Mouse (Mus musculus) lung, adult 2 months (tissue): ENCODE measurements at regions not wholly inside any gene's neighbourhood (a gene's known extent, or its start where the extent isn't known, plus 50 kb on each side); places are given as distances from the start of the nearest gene placed in this dataset.
"Not testable (repeated sequence)": the region's sequence is repeated elsewhere in the genome, so short reads cannot be mapped to it uniquely, and the experiment has no call there.

Experiments
- DNase-seq: peaks from one replicate; pipeline ENCODE4 v3.0.0; 2022
- H3K4me1 ChIP-seq: fragments of 200-500 bp; 2 replicates; pipeline ENCODE4 v1.6.1; 2011; ENCODE audit warnings: low read length; ENCODE audit not compliant: control insufficient read depth, insufficient read depth
- H3K4me3 ChIP-seq: fragments of 200-500 bp; replicated peaks from 2 replicates; pipeline ENCODE3; 2011; ENCODE audit warnings: low read depth, mild to moderate bottlenecking, control low read depth, low read length; ENCODE audit errors: extremely low read depth
- CTCF ChIP-seq: fragments of 200-500 bp; IDR thresholded peaks from 2 replicates; pipeline ENCODE4 v1.5.1; 2011; ENCODE audit warnings: mild to moderate bottlenecking, low read length, control low read depth; ENCODE audit not compliant: insufficient read depth
- POLR2A ChIP-seq: fragments of 200-500 bp; IDR thresholded peaks from 2 replicates; pipeline ENCODE4 v1.6.1; 2011; ENCODE audit warnings: low read depth, mild to moderate bottlenecking, control low read depth, low read length, borderline replicate concordance; ENCODE audit errors: extremely low read depth
- WGBS: fragments of 180-500 bp; shearing (Covaris S2); methylation state at CpG from one replicate; pipeline ENCODE4 v1.1.7; 2018; 5-methylcytosine and 5-hydroxymethylcytosine counted together

- no peak for TF ChIP-seq POLR2A
- TF ChIP-seq CTCF = no peak
- H3K4me3 ChIP-seq = no peak overlapping the region
- no peaks in the 10 kb centered on the region for H3K4me1 ChIP-seq
- DNase-seq = no peak
- 28% methylated on average over 2 of the region's 2 CpGs for WGBS
Observed at GRCm38 (mm10) chr7:69167456-69167855, 418.4 kb upstream of the Arrdc4 start.

GRCm38 (mm10) chr7:69161916-69162315 is 412.9 kb upstream of the Arrdc4 start:
- no peak for DNase-seq
- no peak overlapping the region for H3K4me3 ChIP-seq
- 69% methylated on average over 4 of the region's 4 CpGs for WGBS
- no peak for TF ChIP-seq CTCF
- TF ChIP-seq POLR2A = no peak
- no peaks in the 10 kb centered on the region for H3K4me1 ChIP-seq

DNA sequence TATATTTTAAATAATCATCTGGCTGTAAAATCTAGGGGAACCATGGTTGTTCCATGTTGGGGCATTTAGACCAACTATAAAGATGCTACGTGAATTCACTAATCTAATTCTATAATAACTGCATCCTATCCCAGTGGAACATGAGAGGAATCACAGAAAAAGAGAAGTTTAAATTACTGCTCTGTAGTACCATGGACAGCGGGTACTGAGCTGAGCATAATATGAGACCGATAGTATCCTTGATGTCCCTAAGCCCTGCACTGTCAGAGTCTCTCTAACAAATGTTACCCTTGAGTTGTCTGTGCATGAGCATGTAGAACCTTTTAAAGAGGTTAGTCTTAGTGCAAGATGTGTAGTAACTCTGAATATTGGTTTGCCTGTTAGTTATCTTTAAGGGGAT is 393.3 kb upstream of the Arrdc4 start:
- 75% methylated on average over 3 of the region's 3 CpGs for WGBS
- Histone ChIP-seq H3K4me3 (no peak overlapping the region), H3K4me1 (no peaks in the 10 kb centered on the region)
- no peak for DNase-seq
- TF ChIP-seq POLR2A = no peak
- no peak for TF ChIP-seq CTCF

DNA sequence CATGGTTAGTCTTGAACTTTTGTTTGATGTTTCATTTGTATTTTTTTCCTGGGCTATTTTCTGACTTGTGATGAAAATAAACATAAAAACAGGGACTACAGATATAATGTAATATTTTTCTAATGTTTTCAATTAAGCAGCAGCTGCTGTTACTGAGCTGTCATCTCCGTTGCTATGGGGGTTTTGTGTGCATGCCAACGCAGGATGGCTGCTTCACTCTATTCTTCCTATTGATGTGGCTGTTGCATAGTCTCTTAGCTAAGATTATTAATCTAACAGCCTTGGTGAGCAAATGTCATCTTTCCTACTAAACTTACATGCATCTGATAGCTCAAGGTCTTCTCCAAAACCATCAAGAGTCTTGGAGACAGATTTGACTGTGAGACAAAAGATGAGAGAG is 384.4 kb upstream of the Arrdc4 start:
- 83% methylated on average over 2 of the region's 2 CpGs for WGBS
- Histone ChIP-seq H3K4me1 (no peaks in the 10 kb centered on the region), H3K4me3 (no peak overlapping the region)
- TF ChIP-seq CTCF (no peak), POLR2A (no peak)
- DNase-seq = no peak

GRCm38 (mm10) chr7:69101770-69102169 is 352.7 kb upstream of the Arrdc4 start:
- H3K4me3 ChIP-seq, DNase-seq, H3K4me1 ChIP-seq: not testable (repeated sequence)
- WGBS = 91% methylated on average over 3 of the region's 4 CpGs

GRCm38 (mm10) chr7:69097587-69098095 is 348.6 kb upstream of the Arrdc4 start:
- no peak for DNase-seq
- no peaks in the 10 kb centered on the region for H3K4me1 ChIP-seq
- no peak for TF ChIP-seq POLR2A
- TF ChIP-seq CTCF = no peak
- WGBS = 62% methylated on average over 9 of the region's 9 CpGs
- no peak overlapping the region for H3K4me3 ChIP-seq

DNA sequence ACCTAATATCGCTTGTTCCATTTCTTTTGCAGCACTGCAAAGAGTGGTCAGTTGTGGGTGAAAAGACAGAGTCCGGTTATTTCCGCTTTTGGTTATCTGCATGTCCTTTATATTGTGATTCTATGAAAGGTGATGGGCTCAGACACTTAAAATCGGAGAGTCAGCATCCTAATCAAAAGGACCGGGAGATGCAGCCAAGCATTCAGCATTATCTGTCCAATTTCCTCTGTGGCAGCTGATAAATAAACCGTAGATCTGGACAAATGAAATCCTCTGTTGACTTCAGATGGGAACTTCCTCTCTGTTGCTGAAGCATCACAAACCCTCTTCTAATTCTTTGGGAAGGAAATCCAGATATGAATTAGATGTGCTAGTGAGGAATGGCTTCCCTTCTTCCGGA is 325.7 kb upstream of the Arrdc4 start:
- Histone ChIP-seq H3K4me1 (no peaks in the 10 kb centered on the region), H3K4me3 (no peak overlapping the region)
- 71% methylated on average over 7 of the region's 7 CpGs for WGBS
- TF ChIP-seq CTCF = no peak
- TF ChIP-seq POLR2A = no peak
- no peak for DNase-seq

GRCm38 (mm10) chr7:69062994-69063393 is 314.0 kb upstream of the Arrdc4 start:
- no peak for TF ChIP-seq POLR2A
- TF ChIP-seq CTCF = no peak
- DNase-seq = no peak
- no peaks in the 10 kb centered on the region for H3K4me1 ChIP-seq
- no peak overlapping the region for H3K4me3 ChIP-seq
- 87% methylated on average over 5 of the region's 5 CpGs for WGBS

GRCm38 (mm10) chr7:69062506-69062905 is 313.5 kb upstream of the Arrdc4 start:
- Histone ChIP-seq H3K4me3 (no peak overlapping the region), H3K4me1 (no peaks in the 10 kb centered on the region)
- no peak for DNase-seq
- TF ChIP-seq CTCF = no peak
- WGBS = 83% methylated on average over 7 of the region's 7 CpGs

GRCm38 (mm10) chr7:69062094-69062493 is 313.1 kb upstream of the Arrdc4 start:
- no peaks in the 10 kb centered on the region for H3K4me1 ChIP-seq
- 76% methylated on average over 8 of the region's 8 CpGs for WGBS
- no peak for TF ChIP-seq CTCF
- TF ChIP-seq POLR2A = no peak
- H3K4me3 ChIP-seq = no peak overlapping the region
- DNase-seq = no peak

DNA sequence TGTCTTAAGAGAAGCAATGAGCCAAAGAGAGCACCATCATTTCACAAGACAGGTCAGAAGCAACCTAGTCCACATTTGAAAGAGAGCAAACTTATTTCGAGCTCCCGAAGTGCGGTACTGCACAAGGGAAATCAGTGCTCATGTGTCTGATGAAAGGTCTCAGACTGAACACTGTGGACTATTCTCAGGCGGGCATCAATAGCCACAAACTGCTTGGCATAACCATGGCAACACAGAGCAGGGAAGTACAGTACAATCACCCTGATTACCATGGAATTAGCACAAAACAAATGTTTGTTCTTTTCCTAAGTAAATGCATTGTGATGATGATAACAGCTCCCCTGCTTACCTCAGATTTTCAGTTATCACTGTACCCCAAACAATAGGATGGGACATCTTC is 312.2 kb upstream of the Arrdc4 start:
- no peak for TF ChIP-seq CTCF
- H3K4me1 ChIP-seq = no peaks in the 10 kb centered on the region
- no peak for DNase-seq
- H3K4me3 ChIP-seq = no peak overlapping the region
- WGBS = 83% methylated on average over 4 of the region's 4 CpGs

DNA sequence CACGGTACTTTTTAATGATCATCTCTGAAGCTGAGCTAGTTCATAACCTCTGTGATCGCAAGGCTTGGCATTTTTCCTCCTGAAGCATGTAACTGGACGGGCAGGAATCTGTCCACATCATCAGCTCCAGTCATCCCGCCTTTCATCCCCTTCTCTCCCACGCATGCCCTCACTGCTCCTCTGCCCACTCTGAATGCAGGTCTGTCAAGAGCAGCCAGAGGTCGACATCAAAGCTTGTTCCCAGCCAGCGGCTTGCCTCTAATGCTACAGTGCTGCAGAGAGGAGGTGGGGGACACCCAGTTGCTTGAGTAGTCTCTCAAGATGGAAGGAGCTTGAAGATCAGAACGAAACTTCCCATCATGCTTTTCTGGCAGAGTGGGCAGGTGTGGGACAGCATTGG is 267.5 kb upstream of the Arrdc4 start:
- no peak overlapping the region for H3K4me3 ChIP-seq
- no peaks in the 10 kb centered on the region for H3K4me1 ChIP-seq
- WGBS = 54% methylated on average over 8 of the region's 8 CpGs
- DNase-seq = no peak
- TF ChIP-seq POLR2A (no peak), CTCF (no peak)
